Mouse (Mus musculus) granulocyte monocyte progenitor cell, adult 5-6 weeks (primary cell): Measurements from ENCODE around the gene Fam193a. TPM values are rescaled to one million over a fixed set of nuclear protein-coding genes. Genes with fewer than 3 reads are reported as not detected.

Experiments used
- ATAC-seq: replicated peaks from 2 replicates; pipeline ENCODE4 v1.8.0; 2016; ENCODE audit warnings: mild to moderate bottlenecking, moderate TSS enrichment, inconsistent platforms; ENCODE audit not compliant: poor library complexity, severe bottlenecking
- total RNA-seq, 2 experiments: library from RNA; stranded (forward) in 1 of 2; stranded (reverse) in 1 of 2; fragments of 200-712, 200-1000 nt in 1 of 2; fragments of >200 nt in 1 of 2; fragmentation: Nextera tagmentation in 1 of 2; gene quantifications; 2 replicates each; pipeline ENCODE4 v1.2.3; 2014 to 2017

The Fam193a gene
- total RNA-seq, 2 experiments from 2014 or later: 25.0 to 31.7 TPM

DNA sequence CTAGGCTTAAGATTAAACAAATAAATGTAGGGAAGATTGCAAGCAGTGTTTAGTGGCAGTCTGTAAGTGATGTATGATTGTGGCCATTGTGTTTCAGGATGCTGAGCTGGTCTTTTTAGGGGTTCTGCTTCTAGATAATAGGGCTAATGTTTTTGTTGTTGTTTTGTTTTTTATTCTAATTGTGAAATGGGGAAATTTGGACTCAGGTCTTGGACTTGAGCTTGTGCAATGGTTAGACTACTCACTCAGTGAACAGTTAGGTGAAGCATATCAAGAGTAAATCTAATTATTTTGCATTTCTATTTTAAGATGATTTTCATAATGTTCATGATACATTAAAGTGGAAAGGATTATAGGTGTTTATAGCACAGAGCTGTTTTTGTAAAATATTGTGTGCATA is 2.8 kb downstream of the Fam193a start:
- ATAC-seq: no peak

DNA sequence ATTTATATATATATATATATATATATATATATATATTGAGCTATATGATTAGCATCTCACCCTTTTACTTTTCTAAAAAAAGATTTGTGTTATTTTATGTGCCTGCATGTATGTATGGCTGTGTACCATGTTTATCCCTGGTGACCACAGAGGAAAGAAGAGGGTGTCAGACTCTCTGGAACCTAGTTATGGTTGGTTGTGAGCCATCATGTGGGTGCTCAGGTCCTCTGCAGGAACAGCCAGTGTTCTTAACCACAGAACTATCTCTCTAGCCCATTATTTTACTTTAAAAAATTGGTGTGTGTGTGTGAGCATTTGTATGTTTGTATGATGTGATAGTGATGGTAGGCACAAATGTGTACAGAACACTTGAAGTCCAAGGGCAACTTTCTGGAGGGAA is 9.1 kb downstream of the Fam193a start:
- ATAC-seq: no peak

DNA sequence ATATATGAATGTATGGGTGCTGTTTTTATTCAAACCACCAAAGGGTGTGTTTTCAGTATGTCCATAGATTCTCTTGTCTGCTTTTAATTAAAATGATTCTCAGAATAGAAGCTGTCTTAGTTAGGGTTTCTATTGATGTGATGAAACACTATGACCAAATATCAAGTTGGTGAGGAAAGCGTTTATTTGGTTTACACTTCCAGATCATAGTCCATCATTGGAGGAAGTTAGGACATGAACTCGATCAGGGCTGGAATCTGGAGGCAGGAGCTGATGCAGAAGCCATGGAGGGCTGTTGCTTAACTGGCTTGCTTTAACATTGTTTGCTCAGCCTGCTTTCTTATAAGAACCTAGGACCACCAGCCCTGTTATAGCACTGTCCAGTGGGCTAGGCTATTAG is 12.0 kb downstream of the Fam193a start:
- ATAC-seq: no peak

DNA sequence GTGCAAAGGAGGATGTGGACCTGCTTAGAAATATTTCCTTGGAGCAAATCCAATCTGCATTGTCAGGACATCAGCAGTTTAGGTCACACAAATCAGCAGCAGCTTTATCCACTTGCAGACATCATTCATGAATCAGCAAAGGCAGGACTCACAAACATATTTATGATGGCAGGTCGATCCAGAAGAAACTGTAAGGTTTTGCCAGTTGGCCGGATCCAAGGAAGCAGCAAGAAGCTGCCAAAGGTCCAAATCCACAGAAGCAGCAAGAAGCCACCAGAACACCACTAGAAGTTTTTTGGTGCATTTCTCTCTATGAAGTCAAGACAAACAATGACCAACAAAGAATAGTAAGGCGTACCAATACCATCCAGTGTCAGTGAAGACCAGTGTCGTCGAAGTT is 15.9 kb downstream of the Fam193a start:
- ATAC-seq: no peak

DNA sequence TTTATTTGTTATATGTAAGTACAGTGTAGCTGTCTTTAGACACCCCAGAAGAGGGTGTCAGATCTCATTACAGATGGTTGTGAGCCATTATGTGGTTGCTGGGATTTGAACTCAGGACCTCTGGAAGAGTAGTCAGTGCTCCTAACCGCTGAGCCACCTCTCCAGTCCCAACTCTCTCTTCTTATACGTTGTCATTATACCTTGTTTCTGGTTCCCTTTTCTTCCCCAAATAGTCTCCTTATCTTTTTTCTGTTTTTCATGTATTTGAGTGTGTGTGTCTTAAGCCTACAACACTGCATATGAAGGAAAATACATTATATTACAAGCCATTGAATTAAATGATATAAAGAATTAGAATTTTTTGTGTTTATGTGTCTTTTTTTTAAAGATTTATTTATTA is 17.0 kb downstream of the Fam193a start:
- ATAC-seq: no peak

DNA sequence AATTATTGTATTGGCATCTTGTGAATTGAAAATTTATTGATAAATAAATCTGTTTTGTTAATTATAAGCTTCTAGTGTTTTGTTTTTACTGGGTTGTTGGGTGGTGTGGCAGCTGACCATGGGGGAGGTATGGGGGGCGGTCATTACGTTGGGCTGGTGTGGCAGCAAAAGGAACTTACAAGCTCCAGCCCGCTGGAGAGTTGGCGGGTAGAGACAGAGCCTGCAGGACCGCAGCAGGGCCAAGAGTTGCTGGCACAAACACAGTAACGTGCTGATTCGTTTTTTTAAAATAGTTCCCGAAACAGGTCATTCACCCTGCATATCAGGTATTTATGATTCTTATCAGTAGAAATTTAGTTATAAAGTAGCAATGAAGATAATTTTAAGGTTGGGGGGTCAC is 23.5 kb downstream of the Fam193a start:
- ATAC-seq: no peak

DNA sequence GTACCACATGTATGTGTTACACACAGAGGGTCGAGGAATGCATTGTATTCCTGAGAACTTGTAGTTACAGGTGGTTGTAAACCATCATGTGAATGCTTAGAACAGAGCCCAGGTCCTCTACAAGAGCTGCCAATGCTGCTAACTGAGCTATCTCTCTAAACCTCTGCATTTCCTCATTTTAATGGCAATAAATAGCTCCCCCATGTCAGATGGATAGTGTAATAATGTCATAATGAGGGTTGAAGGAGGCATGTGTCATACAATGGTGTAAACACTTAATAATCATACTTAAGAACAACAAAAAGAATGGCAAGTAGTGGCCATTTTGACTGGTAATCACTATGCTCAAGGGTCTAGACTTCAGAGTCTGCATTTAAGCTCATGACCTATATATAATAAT is 25.6 kb downstream of the Fam193a start:
- no peak for ATAC-seq

DNA sequence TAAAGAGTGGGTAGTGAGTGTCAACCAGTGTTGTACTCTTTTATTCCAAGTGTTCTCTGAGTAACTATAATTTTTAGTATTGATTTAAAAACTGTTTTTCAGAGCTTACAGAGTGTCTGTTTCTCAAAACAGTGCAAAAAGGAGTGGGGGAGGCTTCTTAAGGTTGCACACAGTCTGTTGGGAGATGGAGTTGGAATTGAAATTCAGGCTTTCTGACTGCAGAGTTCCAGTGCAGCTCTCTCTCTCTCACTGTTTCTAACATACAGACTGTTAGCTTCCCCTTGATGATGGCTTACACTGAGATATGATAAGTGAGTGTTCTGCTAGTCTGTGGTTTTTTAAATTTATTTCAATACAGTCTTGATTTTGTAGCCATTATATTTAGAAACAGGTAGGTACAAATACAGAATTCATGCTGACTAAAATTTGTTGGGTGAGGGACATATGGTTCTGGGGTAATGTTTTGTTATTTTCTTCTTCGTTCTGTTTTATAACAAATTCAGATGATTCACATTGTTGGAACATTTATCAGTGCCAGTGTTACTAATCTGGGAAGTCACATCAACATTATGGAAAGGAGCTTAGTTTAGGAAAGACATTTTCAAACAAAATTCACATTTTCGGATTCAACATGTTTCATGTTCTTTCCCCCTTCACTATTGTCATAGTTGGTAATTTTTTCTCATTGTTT is 26.3 kb downstream of the Fam193a start:
- ATAC-seq: no peak

DNA sequence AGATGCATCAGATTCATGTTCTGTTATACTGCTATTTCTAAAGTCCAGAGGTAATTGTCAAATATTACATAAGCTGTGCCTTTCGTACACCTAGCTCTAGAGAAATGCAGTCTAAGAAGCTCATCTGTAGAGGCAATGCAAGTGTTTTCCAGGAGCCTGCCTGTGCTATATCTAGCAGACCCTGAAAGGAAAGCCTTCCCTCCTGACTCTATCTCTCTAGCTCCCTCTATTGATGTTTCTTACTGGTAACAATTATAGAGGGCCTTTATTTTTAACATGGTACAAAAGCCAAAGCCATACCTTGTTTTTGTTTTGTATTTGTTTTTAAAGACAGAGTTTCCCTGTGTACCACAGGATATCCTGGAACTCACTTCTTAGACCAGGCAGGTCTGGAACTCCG is 28.1 kb downstream of the Fam193a start:
- ATAC-seq: no peak

DNA sequence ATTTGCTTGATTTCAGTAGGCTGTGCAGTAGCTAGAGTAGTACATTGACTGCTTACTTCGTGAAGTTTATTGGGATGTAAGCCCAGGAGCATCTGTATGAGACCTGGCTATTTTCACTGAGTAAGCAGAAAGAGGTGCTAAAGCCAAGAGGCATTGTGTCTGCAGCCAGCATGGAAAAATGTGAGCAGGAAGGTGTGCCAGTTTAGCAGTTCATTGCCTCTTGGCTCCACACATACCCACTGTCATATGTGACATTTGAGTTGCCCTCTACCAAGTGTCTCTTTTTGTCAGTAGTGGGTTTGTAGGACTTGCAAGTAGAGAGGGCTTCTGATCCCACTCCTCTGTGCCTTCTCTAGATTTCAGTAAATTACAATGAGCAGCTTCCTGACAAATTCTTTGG is 28.6 kb downstream of the Fam193a start:
- ATAC-seq: no peak

DNA sequence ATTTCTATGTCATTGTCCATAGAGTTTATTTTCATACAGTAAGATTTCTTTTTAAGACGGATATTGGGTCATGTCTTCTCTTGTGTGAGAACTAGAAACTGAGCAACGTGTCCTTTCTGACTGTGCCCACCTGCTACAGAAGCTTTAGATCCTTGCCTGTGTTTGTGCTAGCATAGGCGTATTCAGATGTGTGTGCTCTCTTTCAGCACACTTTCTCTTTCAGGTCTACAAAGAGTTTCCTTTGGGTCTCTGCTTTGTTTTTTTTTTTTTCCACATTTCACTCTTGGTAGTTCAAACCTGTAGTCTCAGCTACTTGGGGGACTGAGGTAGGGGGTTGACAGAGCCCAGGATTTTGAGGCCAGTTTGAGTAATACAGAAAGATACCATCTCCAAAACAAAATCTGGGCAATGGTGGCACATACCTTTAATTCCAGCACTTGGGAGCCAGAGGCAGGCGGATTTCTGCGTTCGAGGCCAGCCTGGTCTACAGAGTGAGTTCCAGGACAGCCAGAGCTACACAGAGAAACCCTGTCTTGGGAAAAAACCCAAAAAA is 37.7 kb downstream of the Fam193a start:
- no peak for ATAC-seq

DNA sequence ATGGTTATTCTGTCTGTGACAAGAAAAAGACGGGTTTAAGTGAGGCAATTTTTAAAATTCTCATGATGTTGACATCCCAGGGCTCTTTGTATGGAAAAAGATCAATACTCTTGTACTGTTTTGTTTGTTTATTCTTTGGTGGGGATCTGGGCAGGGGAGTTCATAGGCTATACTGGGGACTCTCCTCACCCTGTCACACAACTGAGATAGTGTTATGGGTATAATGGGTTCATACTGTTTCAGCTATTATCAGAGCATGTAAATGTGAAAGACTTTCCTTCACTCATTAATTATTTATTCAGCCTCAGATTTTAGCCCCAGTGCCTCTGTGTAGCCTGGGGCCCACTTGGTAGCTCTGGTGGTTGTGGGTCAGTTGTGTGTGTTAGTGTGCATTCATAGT is 39.3 kb downstream of the Fam193a start:
- no peak for ATAC-seq

DNA sequence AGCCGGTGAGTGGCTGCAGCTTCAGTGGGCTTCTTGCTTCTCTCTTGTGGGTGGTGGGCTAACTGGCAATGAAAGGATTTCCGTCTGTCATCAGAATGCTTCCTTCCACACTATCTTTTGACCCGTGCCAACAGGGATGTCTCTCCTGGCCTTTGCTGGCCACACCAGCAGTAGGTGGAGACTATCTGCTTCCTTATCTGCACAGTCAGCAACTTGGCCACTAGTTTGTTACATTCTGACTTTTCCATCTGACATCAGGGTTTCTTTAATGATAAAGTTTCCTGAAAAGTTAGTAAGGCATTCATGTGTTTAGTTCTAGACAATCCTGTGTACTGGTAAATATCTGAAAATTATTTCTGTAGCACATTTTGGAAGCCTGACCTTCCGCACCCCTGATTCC is 41.1 kb downstream of the Fam193a start:
- no peak for ATAC-seq

DNA sequence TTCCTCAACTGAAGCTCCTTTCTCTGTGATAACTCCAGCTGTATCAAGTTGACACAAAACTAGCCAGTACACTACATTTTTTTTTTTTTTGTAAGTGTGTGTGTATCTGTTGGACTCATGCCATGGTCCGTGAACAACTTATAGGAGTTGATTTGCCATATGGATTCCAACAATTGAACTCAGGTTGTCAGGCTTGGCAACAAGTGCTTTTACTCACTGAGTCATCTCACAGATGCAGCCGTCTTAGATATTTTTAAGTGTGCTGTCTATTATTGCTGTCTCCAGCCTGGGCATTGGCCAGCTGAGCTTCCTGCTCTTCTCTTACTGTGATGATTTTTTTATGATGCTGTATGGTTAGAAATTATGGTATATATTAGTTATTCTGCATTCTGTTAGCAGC is 44.2 kb downstream of the Fam193a start:
- no peak for ATAC-seq

DNA sequence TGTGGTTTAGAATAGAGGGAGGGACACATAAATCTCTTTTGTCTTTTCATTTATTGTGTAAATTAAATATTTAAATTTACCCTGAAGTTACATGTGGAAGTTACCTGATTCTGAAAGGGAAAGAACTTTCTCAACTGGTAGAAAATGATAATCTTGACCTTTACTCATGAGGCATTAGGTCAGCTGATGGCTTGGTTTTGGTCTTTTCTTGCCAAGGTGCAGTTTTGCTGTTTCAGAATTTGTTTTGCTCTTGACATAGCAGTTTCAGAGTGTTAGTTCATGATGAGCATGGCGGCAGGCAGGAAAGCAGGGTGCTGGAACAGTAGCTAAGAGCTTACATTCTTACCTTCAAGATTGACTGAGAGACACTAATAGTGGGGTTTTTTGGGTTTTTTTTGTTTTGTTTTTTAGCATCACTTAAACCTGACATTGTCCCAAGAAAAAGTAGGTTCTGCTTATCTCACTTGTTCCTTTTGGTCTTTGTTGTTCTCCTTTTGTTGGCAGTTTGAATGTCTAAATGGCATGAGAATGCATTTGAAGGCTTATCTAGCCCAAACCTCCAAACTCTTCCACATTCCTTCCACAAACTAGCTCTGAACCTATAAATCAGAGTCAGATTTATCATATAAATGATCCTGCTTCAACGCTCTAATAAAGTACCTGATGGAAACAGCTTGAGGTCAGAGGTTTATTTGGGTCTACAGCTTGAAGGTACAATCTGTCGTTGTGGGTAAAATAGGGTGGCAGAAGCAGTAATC is 47.7 kb downstream of the Fam193a start:
- no peak for ATAC-seq

DNA sequence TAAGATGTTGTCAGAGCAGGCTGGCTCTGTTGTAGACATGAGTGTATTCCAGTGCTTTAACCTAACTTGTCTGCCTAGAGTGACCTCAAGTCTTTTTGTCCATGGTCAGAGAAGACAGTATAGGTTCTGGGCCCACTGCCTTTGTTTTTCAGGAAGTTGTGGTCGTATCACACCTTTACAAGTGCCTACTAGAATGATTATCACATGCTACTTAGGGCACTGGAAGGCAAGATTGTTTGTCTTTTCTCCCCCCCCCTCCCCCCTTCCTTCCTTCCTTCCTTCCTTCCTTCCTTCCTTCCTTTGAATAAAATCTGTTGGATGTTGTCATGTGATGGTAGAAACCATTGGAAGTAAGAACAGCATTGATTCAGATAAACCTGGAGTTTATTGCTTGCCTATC is 49.5 kb downstream of the Fam193a start:
- no peak for ATAC-seq

DNA sequence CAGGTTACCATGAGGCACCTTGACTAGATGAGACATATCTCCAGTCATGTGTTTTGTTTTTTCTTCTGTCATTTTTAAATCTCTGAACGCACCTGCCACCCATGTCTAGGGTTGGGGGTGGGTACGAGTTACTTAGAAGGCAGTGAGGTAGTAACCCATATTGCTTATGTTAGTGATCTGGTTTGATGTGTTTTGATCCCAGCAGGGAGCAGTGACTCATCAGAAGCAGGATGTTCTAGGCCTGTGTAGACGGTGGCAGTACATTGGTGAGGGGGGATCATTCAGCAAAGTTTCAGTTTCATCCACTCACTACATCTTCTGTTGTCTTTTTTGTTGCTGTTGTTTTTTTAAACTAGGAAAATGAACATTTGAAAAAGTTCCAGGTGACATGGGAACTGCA is 61.0 kb downstream of the Fam193a start:
- ATAC-seq: no peak

DNA sequence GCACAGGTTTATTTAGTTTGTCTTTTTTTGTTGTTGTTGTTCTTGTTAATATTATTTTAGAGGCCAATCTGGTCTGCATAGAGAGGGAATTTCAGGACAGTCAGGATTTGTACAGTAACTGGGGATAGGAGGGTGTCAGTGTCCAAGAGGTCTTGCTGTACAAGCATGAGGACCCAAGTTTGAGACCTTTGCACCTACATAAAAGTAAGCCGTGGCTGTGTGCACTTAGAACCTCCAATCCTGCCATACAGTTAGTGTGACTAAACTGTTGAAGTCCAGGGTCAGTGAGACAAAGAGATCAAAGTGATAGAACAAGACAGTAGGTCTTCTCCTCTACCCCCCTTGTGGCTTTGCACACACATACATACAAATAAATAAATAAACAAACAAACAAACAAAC is 64.1 kb downstream of the Fam193a start:
- ATAC-seq: no peak

DNA sequence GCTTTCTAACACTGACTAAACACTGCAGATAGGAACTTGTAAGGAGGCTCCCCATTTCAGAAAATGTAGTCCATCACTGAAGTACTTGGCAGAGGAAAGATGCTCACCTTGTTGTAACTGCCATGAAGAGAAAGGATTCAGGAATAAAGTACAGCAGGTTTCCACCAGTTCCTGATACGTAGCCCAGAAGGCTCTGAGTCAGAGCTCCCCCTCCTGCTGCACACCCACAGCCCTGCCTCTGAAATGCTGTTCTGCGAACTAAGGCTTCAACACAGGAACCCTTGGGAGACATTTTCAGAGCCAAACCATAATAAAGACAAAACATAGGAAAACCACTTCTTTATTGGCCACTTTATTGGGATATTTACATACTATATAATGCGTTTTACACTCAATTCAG is 64.5 kb downstream of the Fam193a start:
- no peak for ATAC-seq

DNA sequence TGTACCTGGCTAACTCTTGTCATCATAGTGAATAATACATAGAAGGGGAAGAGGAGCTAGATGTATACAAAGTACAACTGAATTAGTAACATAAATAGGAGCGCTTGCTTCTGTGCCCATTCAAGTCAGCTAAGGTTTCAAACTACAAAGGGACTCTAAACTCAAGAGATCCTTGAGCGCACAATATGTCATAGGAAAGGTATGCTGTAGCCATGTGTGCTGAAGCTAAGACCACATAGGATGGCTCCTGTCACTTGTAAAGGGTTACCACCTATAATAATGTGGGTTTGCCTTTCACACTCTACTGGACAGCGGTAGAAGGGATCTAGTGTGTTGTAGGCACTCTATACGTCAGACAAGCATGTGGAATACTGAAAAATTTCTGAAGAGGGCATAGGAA is 68.3 kb downstream of the Fam193a start:
- no peak for ATAC-seq

DNA sequence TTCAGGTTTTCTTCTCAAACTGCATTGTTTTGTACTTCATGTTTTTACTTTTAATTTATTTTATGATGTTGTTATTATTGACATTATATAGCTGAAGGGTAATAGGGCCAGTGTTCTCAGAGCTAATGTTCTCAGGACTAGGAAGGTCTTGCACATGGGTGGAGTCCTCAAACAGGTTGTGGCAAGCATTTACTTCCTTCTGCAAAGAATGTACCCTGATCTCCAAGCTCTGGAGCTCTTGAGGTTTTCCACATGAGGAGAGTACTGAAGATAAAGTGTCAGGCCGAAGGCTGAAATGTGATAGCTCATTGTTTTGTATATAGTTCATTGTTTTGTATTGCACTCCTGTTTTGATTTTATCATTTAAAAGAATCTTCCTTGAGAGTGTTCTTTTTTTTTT is 68.9 kb downstream of the Fam193a start:
- no peak for ATAC-seq

DNA sequence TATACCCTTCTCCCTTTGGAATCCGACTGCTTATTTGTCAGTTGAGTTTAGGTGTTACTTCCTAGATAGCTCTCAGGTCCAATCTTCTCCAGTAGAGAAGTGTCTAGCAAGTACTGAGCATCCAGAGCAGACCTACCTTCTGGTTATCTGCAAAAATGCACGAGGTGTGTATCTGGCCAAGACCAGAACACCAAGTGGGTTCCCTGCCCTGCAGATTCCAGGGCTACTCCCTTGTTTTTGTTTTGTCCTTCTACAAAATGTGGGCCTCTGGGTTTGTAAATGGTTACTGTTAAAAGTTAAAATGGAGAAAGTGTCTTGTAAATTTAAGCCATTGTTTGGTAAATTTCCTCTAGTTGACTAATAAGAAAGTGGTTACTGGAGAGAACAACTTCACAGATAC is 70.0 kb downstream of the Fam193a start:
- ATAC-seq: no peak
